In the genomic region with DNA sequence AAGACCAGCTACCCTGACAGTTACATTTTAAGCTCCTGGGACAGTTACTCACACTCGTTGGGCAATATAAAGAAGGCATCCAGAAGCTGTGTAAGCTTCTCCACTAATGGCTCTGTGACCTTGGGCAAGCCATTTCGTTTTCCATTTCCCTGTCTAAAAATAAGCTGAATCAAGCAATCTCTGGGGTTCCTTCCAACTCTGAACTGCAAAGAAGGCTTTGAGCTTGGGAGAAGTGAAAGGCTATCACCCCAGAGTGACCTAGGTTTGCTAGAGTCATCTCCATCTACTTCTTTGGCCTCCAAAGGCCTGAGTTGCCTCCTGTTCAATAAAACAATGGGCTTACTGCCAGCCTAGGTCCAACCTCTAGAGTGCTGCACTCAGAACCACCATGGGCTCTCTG, we compare ENCODE assay signal across 18 mouse cellular contexts.
DNase-seq lines count a peak whose midpoint lies in the region; TF ChIP-seq lines count a peak whose summit lies in the region.
"Had no signal": no experiment of that assay in that cellular context is flagged by ENCODE, and none has a peak within 500 bp of the region (broad histone marks: within the 10 kb centered on the region; RNA-seq: fewer than 3 reads in every experiment).

No protein-coding gene starts in this region.

- peak overlapping the region; percentile 75 for H3K27ac ChIP-seq in gastrocnemius, adult 2 months
- peak overlapping the region; percentile 69 for H3K27ac ChIP-seq in brown adipose tissue, adult 24 weeks (replicated peaks; ENCODE audit: low read depth, low read length)
- no peak overlapping the region for H3K27ac ChIP-seq in heart, embryonic 10.5 days
- H3K27ac ChIP-seq: embryonic facial prominence, embryonic 10.5 days; forebrain, embryonic 13.5 days; heart, embryonic 13.5 days; hindbrain, embryonic 12.5 days had no signal

- peaks cover 12% of the 10 kb centered on the region for H3K4me1 ChIP-seq in brown adipose tissue, adult 24 weeks (ENCODE audit: control insufficient read depth, insufficient read depth, insufficient read length, low read length)
- no peaks in the 10 kb centered on the region; the same call in 1 of the 2 replicates for H3K4me1 ChIP-seq in heart, embryonic 10.5 days
- H3K4me1 ChIP-seq: embryonic facial prominence, embryonic 10.5 days; forebrain, embryonic 13.5 days; heart, embryonic 13.5 days; hindbrain, embryonic 12.5 days had no signal

- H3K4me3 ChIP-seq in gastrocnemius, adult 2 months: no peak overlapping the region
- H3K4me3 ChIP-seq in brown adipose tissue, adult 24 weeks (ENCODE audit: insufficient read depth, low read depth, low read length): no peak overlapping the region
- H3K4me3 ChIP-seq in heart, embryonic 10.5 days: no peak overlapping the region
- H3K4me3 ChIP-seq: embryonic facial prominence, embryonic 10.5 days; forebrain, embryonic 13.5 days; heart, embryonic 13.5 days; hindbrain, embryonic 12.5 days had no signal

- H3K9me3 ChIP-seq in heart, embryonic 10.5 days: no peaks in the 10 kb centered on the region
- H3K9me3 ChIP-seq: embryonic facial prominence, embryonic 10.5 days; forebrain, embryonic 13.5 days; G1E; heart, embryonic 13.5 days; hindbrain, embryonic 12.5 days had no signal

- TF ChIP-seq CTCF in gastrocnemius, adult 2 months (IDR thresholded peaks at IDR 0.05): no peak

- intact Hi-C loops in gastrocnemius, adult 2 months (cut with DNase I): loop anchor here (5.0 to 10.0 kb wide), 2 partner anchors 40 to 158 kb away; no protein-coding TSS in a partner anchor

- peak; percentile 54 for DNase-seq in adrenal gland, adult 2 months
- DNase-seq in adrenal gland, postnatal 4 days (ENCODE audit: low spot score in 2 of 2): no peak
- no peak for DNase-seq in gastrocnemius, adult 2 months
- DNase-seq in gastrocnemius, postnatal 4 days (ENCODE audit: low spot score in 2 of 2): no peak
- peak; percentile 8 for DNase-seq in NIH3T3 (ENCODE audit: low read depth)
- DNase-seq in heart, embryonic 10.5 days (ENCODE audit: low spot score): no peak
- DNase-seq: B cell, adult 2 months; cerebellum, adult 2 months; cerebellum, postnatal 10 days; forebrain, postnatal 0 days; gastrocnemius, postnatal 14 days; heart, postnatal 4 days had no signal

- 71% methylated on average over 2 of the region's 2 CpGs for WGBS in heart, embryonic 10.5 days

- no peaks in the 10 kb centered on the region for H3K27me3 ChIP-seq in heart, embryonic 10.5 days (ENCODE audit: insufficient read depth, poor library complexity, severe bottlenecking)
- H3K27me3 ChIP-seq: forebrain, embryonic 13.5 days; heart, embryonic 13.5 days; hindbrain, embryonic 12.5 days had no signal

- H3K36me3 ChIP-seq in heart, embryonic 10.5 days: no peaks in the 10 kb centered on the region
- H3K36me3 ChIP-seq: embryonic facial prominence, embryonic 10.5 days; G1E; heart, embryonic 13.5 days; hindbrain, embryonic 12.5 days had no signal

Comparison
In these comparisons a context has a peak if more than half of its experiments do, and no peak if none do; other contexts are left out.
1. DNase-seq: peak in adrenal gland, adult 2 months (single experiment) and NIH3T3 (single experiment); none in adrenal gland, postnatal 4 days (0 of 2), gastrocnemius, adult 2 months (single experiment), gastrocnemius, postnatal 4 days (0 of 2) and heart, embryonic 10.5 days (single experiment).